Mouse (Mus musculus) embryonic facial prominence, embryonic 14.5 days (tissue): ENCODE measurements at regions not wholly inside any gene's neighbourhood (a gene's known extent, or its start where the extent isn't known, plus 50 kb on each side); places are given as distances from the start of the nearest gene placed in this dataset.

Source experiments
- ATAC-seq: fragments of 200-750 bp; cut with Nextera tagmentation; 2 replicates; pipeline ENCODE4 v1.8.0; 2017; ENCODE audit warnings: low read depth, moderate number of reproducible peaks, moderate TSS enrichment
- DNase-seq: peaks from one replicate; pipeline ENCODE4 v3.0.0-alpha.2; 2015; ENCODE audit warnings: low spot score
- H3K27ac ChIP-seq: fragments of 300-500 bp; sonication (generic); replicated peaks from 2 replicates; pipeline ENCODE4 v1.5.1; 2014; ENCODE audit warnings: low read depth, mild to moderate bottlenecking, low read length, moderate library complexity
- H3K27me3 ChIP-seq: fragments of 300-500 bp; sonication (generic); replicated peaks from 2 replicates; pipeline ENCODE4 v1.6.1; 2014; ENCODE audit warnings: low read length; ENCODE audit not compliant: control insufficient read depth, insufficient read depth
- H3K36me3 ChIP-seq: fragments of 300-500 bp; sonication (generic); 2 replicates; pipeline ENCODE4 v1.6.1; 2014; ENCODE audit warnings: low read length, mixed read lengths; ENCODE audit not compliant: control insufficient read depth, insufficient read depth
- H3K4me1 ChIP-seq: fragments of 300-500 bp; sonication (generic); 2 replicates; pipeline ENCODE4 v1.6.1; 2014; ENCODE audit warnings: antibody characterized with exemption, low read length; ENCODE audit not compliant: control insufficient read depth, insufficient read depth
- H3K4me2 ChIP-seq: fragments of 300-500 bp; sonication (generic); 2 replicates; pipeline ENCODE4 v1.6.1; 2014; ENCODE audit warnings: low read depth, mild to moderate bottlenecking, low read length, moderate library complexity, mixed read lengths
- H3K4me3 ChIP-seq: fragments of 300-500 bp; sonication (generic); 2 replicates; pipeline ENCODE4 v1.5.1; 2014; ENCODE audit warnings: low read depth, mild to moderate bottlenecking, low read length
- H3K9ac ChIP-seq: fragments of 300-500 bp; sonication (generic); 2 replicates; pipeline ENCODE4 v1.6.1; 2014; ENCODE audit warnings: low read depth, mild to moderate bottlenecking, low read length, moderate library complexity, mixed read lengths
- H3K9me3 ChIP-seq: fragments of 300-500 bp; sonication (generic); 2 replicates; pipeline ENCODE4 v1.6.1; 2016; ENCODE audit warnings: low read length; ENCODE audit not compliant: control insufficient read depth
- WGBS: fragments of 180-500 bp; shearing (Covaris S2); extraction: QIAGEN DNeasy Blood & Tissue Kit; methylation state at CpG from one replicate; pipeline ENCODE4 v1.1.7; 2014; 5-methylcytosine and 5-hydroxymethylcytosine counted together

GRCm38 (mm10) chr16:23784021-23784897 lies 106.5 kb downstream of the Sst start:
- no peaks in the 10 kb centered on the region for H3K9me3 ChIP-seq
- no peak overlapping the region for H3K27ac ChIP-seq
- H3K27me3 ChIP-seq = no peaks in the 10 kb centered on the region
- H3K4me3 ChIP-seq = no peak overlapping the region
- ATAC-seq (no peak; the same call in 1 of the 2 replicates), DNase-seq (no peak)
- 38% methylated on average over 6 of the region's 6 CpGs for WGBS
- H3K4me2 ChIP-seq = no peak overlapping the region
- no peaks in the 10 kb centered on the region for H3K36me3 ChIP-seq
- peaks cover 10% of the 10 kb centered on the region for H3K4me1 ChIP-seq
- no peak overlapping the region for H3K9ac ChIP-seq

DNA sequence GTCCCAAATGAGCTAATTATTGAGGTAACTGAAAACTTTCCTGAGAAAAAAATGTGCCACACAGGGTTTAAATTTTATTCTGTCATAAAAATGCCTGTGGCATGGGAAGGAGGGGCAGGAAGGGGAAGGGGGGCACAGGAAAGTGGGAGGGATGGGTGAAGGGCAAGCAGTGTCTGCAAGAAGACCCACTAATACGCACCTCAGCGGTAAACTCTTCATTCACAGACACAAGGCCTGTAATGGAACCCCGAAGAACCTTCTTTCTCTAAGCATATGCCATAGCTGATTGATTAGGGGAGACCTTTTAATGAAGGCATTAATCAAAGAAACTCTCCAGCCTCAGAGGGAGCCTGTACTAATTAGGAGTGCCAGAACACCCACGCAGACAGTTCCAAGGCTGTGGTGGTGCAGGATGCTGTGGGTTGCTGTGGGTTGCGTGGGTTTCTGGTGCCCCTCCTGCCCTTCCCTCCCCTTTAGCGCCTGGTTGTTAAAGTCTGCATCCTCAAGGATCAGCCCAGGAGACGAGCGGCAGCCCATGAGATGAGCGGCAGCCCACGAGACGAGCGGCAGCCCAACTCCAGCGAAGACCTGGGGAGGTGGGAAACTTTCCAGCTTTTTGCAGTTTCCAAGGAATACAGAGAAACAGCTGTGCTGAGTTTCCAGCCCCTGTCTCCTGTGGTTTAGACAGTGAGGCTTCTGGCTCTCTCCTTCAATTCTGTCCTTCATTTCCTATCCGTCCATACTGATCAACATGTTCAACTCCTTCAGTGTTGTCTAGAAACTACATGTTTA lies 110.1 kb downstream of the Sst start:
- Histone ChIP-seq H3K27ac (no peak overlapping the region), H3K9ac (no peak overlapping the region), H3K36me3 (no peaks in the 10 kb centered on the region), H3K9me3 (no peaks in the 10 kb centered on the region), H3K4me1 (peaks cover 13% of the 10 kb centered on the region), H3K27me3 (no peaks in the 10 kb centered on the region), H3K4me3 (no peak overlapping the region), H3K4me2 (0 out of 2 replicates have a peak overlapping the region, but pooled peaks have one; percentile 3)
- WGBS = 35% methylated on average over 14 of the region's 14 CpGs
- DNase-seq = peak; percentile 84
- peak; percentile 15; the same call in 1 of the 2 replicates for ATAC-seq

DNA sequence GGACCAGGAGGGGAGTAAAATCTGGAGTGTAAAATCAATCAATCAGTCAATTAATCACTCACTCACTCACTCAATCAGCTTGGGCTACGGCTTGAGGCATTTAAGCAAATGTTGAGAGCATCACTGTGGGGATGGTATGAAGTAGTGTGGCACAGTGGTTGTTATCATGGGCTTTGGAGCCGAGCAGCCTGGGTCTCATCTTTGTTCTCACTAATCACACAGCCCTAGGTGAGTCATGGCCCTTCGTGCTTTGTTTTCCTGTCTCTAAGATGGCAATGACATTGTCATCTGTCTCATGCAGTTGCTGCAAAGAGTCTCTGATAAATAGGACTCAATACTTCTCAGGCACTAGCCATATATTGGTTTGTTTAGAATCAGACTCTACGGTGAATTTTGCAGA lies 112.9 kb downstream of the Sst start:
- H3K9me3 ChIP-seq = 0 out of 2 replicates have a peak, but pooled peaks cover 3% of the 10 kb centered on the region
- ATAC-seq = no peak
- H3K9ac ChIP-seq = no peak overlapping the region
- DNase-seq = no peak
- no peaks in the 10 kb centered on the region for H3K27me3 ChIP-seq
- peaks cover 9% of the 10 kb centered on the region; the same call in 1 of the 2 replicates for H3K4me1 ChIP-seq
- H3K4me3 ChIP-seq = no peak overlapping the region
- no peaks in the 10 kb centered on the region for H3K36me3 ChIP-seq
- WGBS = 69% methylated on average over 4 of the region's 4 CpGs
- no peak overlapping the region for H3K4me2 ChIP-seq
- no peak overlapping the region for H3K27ac ChIP-seq

- Histone ChIP-seq H3K4me3 (no peak overlapping the region), H3K9me3 (0 out of 2 replicates have a peak, but pooled peaks cover 3% of the 10 kb centered on the region), H3K36me3 (no peaks in the 10 kb centered on the region), H3K27me3 (no peaks in the 10 kb centered on the region), H3K4me1 (peaks cover 9% of the 10 kb centered on the region; the same call in 1 of the 2 replicates), H3K4me2 (no peak overlapping the region), H3K9ac (no peak overlapping the region), H3K27ac (no peak overlapping the region)
- ATAC-seq (no peak), DNase-seq (no peak)
- WGBS = 46% methylated on average over 2 of the region's 2 CpGs
Measured at GRCm38 (mm10) chr16:23777041-23777440, 113.7 kb downstream of the Sst start.

DNA sequence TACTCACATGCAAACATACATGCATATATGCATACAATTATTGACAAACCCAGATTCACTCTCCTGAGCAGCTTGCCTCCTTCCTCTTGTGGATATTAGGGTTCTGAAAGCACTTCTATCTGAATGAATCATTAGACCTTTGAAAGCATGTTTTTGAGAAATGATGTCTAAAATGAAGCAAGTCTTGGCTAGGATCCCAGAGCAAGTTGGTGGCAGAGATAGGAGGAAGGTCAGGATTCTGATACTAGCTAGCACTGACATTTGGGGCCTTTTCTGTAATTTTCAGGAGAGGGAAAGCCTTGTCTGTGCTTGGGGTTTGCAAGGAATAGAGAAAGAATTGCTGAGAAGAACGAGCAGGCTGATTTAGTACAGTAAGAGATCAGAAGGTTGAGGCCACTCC lies 114.3 kb downstream of the Sst start:
- 30% methylated on average over 1 of the region's 1 CpGs for WGBS
- Histone ChIP-seq H3K36me3 (no peaks in the 10 kb centered on the region), H3K9ac (no peak overlapping the region), H3K4me3 (no peak overlapping the region), H3K27ac (no peak overlapping the region), H3K27me3 (no peaks in the 10 kb centered on the region), H3K4me2 (no peak overlapping the region), H3K9me3 (0 out of 2 replicates have a peak, but pooled peaks cover 3% of the 10 kb centered on the region), H3K4me1 (peaks cover 9% of the 10 kb centered on the region; the same call in 1 of the 2 replicates)
- ATAC-seq (no peak), DNase-seq (no peak)

DNA sequence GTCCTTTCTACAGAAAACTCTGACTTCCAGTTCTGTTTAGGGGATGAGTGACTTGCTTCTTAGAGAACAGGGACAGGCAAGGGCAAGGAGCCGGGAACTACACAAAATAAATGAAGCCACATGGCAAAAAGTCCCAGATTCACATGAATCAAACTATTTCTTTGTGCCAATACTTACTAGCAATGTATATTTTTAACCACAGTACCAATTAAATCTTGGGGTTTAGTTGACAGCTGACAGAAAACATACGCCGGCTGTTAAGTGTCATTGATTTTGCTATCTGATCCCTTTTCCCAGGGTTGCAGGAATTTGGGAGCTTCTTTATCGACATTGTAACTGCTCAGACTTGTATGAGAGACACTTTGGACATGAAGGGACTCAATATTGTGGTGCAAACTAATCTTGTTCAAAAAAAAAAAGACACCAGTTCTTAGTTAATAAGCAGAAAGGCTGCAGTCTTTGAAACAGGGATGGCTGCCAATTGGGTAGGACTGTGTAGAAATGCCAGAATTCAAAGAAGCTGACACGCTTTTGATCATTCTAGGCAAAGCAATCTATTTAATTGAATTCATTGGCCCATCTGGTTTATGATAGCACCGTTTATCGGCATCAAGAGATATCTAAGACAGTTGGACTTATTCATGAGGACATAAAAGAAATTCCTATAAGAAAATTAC lies 132.5 kb downstream of the Sst start:
- Histone ChIP-seq H3K9ac (no peak overlapping the region), H3K4me2 (no peak overlapping the region), H3K9me3 (no peaks in the 10 kb centered on the region), H3K36me3 (no peaks in the 10 kb centered on the region), H3K27me3 (no peaks in the 10 kb centered on the region), H3K27ac (no peak overlapping the region), H3K4me1 (peaks cover 13% of the 10 kb centered on the region; the same call in 1 of the 2 replicates), H3K4me3 (no peak overlapping the region)
- WGBS = 41% methylated on average over 7 of the region's 7 CpGs
- ATAC-seq (no peak), DNase-seq (peak; percentile 39)

GRCm38 (mm10) chr16:23737026-23737425 lies 153.7 kb downstream of the Sst start:
- peak; percentile 48 for DNase-seq
- Histone ChIP-seq H3K27me3 (no peaks in the 10 kb centered on the region), H3K4me3 (no peak overlapping the region), H3K36me3 (no peaks in the 10 kb centered on the region), H3K9me3 (no peaks in the 10 kb centered on the region), H3K4me2 (no peak overlapping the region), H3K9ac (no peak overlapping the region), H3K4me1 (no peaks in the 10 kb centered on the region), H3K27ac (no peak overlapping the region)
- ATAC-seq = no peak
- WGBS = 31% methylated on average over 3 of the region's 3 CpGs

DNA sequence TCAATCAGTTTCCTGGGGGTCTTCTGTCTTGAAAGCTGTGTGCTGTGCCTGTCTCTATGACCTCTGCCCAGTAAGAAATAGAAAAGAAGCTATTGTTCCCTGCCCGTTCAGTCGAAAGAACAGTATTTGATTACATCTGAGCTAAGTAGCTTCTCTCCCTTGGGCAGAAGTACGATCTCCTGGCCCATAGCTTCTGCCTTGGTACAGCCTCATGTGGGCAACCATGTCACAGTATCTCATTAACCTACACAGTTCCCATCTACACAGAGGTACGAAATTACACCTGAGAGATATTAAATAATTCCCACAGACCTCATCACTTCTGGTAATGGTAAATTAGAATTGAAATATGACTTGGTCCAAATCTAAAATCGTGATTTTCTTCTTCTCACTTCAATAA lies 155.0 kb downstream of the Sst start:
- no peak overlapping the region for H3K4me2 ChIP-seq
- no peaks in the 10 kb centered on the region for H3K27me3 ChIP-seq
- DNase-seq (no peak), ATAC-seq (no peak)
- no peak overlapping the region for H3K4me3 ChIP-seq
- H3K9ac ChIP-seq = no peak overlapping the region
- no peaks in the 10 kb centered on the region for H3K4me1 ChIP-seq
- H3K9me3 ChIP-seq = no peaks in the 10 kb centered on the region
- no peaks in the 10 kb centered on the region for H3K36me3 ChIP-seq
- 28% methylated on average over 5 of the region's 5 CpGs for WGBS
- H3K27ac ChIP-seq = no peak overlapping the region
